Mouse (Mus musculus) heart, postnatal 36 days (tissue): ENCODE data around the gene Olfr67. TPM values are rescaled to one million over a fixed set of nuclear protein-coding genes. Genes with fewer than 3 reads are reported as not detected.
"Not testable (repeated sequence)": the region's sequence is repeated elsewhere in the genome, so short reads cannot be mapped to it uniquely, and the experiment has no call there.

Source experiments
- DNase-seq, 2 experiments: peaks; one replicate each; pipeline ENCODE4 v3.0.0; 2021 to 2022
- intact Hi-C: fragments of 180-260 bp; cut with DNase I; formaldehyde crosslinking; loops from one replicate; pipeline ENCODE4 v1.15.1; 2025
- total RNA-seq, 2 experiments: library from RNA; stranded (reverse); gene quantifications; 2 replicates each; pipeline ENCODE4 v1.2.3; 2021

Gene Olfr67
- not detected for total RNA-seq

DNA sequence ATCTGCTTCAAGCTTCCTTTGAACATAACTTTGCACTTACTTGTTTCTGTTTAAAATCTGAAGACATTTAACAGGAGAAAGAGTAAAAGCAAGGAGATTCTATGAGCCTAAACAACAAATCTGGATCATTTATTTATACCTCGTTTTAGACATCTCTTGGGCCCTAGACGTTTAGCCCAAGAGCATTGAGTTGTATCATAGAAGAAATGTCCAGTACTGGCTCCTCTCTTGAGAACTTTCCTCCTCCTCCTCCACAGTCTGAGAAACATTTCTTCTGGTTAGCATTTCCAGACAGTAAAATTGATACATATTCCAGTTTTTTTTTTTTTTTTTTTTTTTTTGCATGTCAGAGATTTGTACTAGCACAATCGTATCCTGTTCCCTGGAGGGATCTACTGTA lies at the start of gene Olfr67:
Gene Olfr67 (minus strand): TSS at position 101 of the 400 bp plus-strand sequence.
- no peak for DNase-seq
- intact Hi-C loops: loop anchor here (5.0 kb wide), 2 partner anchors 81 to 151 kb away; partner anchors contain the start of gene Olfr633

DNA sequence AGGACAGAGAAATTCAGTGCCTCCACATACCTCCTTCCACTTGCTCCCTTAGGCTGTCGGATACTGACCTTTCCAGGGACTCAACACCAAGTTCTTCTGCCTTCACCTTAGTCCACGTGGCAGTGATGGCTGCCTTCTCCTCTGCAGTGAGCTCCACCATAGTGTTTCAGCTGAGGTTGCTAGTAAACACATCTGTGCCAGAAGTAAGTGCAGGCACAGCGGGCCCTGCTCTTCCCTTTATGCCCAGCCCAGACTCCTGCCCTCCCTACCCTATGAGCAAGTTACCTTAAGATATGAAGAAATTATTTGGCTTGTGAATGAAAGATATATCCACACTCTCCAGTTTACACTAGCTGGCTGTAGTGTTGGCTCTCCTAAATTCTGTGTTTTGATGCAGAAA lies 48.6 kb upstream of the Olfr67 start, which contains the start of gene Hbb-bh2:
Gene Hbb-bh2 (minus strand): TSS at position 253 of the 400 bp plus-strand sequence.
- intact Hi-C loops: no loop called here
- DNase-seq: no peak

DNA sequence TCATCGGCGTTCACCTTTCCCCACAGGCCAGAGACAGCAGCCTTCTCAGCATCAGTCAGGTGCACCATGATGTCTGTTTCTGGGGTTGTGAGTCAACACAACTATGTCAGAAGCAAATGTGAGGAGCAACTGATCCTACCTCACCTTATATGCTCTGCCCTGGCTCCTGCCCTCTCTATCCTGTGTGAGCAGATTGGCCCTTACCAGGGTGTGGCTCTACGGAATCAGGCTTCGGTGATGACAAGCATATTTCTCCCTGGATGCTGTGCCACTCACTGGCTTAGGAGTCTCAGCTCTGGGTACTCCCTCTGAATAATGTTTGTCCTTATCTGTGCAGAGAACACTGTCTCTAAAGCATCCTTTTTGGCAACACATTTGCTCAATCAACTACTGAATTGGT lies 36.2 kb upstream of the Olfr67 start, which contains the start of gene Hbb-bs:
Gene Hbb-bs (minus strand): TSS at position 289 of the 400 bp plus-strand sequence.
- intact Hi-C loops: no loop called here
- DNase-seq: no peak

DNA sequence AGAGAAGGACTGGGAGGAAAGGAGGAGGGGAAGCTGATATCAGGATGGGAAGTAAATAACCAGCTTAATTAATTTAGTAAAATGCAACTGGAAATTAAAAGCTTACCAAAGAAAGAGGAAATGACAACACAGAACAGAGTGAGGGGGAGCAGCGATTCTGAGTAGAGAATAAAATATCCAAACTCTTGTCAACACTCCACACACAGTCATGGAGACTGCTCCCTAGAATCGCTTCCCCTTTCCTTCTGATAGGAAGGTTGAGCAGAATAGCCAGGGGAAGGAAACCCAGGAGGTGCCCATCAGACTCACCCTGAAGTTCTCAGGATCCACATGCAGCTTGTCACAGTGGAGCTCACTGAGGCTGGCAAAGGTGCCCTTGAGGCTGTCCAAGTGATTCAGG lies 35.5 kb upstream of the Olfr67 start:
- DNase-seq, intact Hi-C loops: not testable (repeated sequence)

DNA sequence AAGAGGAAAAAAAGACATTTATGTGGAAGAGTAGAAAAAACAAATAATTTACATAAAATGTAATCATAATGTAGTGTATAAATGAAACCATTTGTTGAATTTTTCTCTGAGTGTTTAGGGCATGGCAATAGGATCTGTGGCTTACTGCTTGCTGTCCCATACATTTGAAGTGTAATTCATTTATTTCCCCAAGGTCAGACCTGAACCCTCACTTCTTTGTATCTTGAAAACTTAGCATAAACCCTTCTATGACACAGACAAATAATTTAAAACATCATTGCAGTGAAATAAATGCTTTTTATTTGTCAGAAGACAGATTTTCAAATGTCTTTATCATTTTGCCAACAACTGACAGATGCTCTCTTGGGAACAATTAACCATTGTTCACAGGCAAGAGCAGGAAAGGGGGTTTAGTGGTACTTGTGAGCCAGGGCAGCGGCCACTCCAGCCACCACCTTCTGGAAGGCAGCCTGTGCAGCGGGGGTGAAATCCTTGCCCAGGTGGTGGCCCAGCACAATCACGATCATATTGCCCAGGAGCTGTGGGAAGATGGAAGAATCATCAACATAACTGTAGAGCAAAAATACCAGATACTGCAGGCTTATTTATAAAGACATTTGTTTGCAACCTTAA lies 34.8 kb upstream of the Olfr67 start:
- intact Hi-C loops: no loop called here
- no peak for DNase-seq

DNA sequence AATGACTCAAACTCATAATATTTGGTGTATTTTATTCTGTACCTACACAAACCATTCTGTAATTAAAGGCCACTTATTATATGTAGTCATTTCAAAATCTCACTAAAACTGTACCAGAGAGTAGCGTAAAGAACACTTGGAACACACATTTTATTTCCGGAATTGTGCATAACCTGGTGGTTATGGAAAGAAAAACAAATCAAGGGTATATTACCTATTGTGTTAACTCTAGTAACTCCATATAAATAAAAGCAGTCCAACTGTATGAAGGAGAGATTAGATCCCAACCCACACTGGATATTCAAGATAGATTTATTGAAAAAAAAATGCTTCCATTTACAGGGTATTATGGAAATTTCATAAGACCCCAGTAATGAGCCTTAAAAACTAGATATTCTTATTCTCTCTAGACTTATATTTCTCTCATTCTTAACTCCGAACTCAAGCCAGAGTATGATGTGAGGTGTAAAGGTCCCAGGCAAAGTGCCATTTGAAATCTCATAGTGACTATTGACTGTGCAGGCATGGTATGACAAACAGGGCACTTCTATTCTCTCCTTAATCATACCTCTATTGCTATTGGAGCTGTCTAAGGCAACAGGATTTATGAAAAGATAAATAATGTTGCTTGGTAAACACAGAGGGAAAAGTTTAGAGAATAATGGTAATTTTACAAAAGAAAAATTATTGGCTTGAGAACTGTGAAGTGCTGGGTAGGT lies 34.1 kb upstream of the Olfr67 start:
- intact Hi-C loops: no loop called here
- DNase-seq: no peak

DNA sequence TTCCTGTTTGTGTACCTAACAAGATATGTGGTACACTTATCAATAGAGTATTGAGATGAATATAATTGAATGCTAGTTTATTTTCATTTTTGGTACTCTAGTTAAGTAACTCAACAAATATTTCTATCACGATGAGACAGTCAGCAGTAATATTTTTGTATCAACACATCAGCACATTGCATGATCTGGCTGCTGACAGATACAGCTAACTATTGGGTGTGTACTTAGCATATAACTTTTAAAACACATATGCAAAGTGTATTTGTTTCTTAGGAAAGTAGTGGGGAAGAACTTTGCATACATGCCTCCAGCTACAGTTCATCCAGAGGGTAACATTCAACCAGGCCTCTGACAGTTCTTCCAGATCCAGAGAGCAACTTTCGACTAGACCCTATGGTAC lies 33.0 kb upstream of the Olfr67 start:
- intact Hi-C loops: no loop called here

DNA sequence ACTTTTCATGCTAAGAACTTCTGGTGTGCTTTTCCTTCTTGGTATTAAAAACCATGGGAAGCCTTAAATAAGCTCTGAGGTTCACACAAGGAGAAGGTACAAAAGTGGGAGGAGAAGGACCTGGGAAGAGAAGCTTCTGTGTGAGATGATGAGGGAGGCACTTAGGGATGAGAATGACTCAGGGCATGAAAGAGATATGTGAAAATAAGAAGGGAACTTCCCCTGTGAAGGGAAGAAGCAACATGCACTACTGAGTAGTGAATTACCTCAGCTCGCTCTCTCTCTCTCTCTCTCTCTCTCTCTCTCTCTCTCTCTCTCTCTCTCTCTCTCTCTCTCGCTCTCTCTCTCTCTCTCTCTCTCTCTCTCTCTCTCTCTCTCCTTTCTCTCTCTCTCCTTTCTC lies 23.5 kb upstream of the Olfr67 start:
- DNase-seq, intact Hi-C loops: not testable (repeated sequence)

More for the DNA sequence above, 33.0 kb upstream of the Olfr67 start:
- no peak for DNase-seq

DNA sequence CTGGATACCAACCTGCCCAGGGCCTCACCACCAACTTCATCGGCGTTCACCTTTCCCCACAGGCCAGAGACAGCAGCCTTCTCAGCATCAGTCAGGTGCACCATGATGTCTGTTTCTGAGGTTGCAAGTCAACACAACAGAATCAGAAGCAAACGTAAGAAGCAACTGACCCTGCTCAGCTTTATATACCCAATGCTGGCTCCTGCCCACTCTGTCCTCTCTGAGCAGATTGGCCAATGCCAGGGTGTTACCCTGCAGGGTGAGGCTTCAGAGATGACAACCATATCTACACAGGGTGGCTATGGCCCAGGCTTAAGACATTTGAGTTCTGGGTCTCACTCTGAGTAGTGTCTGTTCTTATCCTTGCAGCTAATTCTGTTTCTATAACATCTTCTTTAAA lies 22.1 kb upstream of the Olfr67 start, which contains the start of gene Hbb-bt:
Gene Hbb-bt (minus strand): TSS at position 231 of the 400 bp plus-strand sequence.
- intact Hi-C loops: no loop called here
- DNase-seq: no peak

DNA sequence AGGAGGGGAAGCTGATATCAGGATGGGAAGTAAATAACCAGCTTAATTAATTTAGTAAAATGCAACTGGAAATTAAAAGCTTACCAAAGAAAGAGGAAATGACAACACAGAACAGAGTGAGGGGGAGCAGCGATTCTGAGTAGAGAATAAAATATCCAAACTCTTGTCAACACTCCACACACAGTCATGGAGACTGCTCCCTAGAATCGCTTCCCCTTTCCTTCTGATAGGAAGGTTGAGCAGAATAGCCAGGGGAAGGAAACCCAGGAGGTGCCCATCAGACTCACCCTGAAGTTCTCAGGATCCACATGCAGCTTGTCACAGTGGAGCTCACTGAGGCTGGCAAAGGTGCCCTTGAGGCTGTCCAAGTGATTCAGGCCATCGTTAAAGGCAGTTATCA lies 21.5 kb upstream of the Olfr67 start:
- intact Hi-C loops, DNase-seq: not testable (repeated sequence)

DNA sequence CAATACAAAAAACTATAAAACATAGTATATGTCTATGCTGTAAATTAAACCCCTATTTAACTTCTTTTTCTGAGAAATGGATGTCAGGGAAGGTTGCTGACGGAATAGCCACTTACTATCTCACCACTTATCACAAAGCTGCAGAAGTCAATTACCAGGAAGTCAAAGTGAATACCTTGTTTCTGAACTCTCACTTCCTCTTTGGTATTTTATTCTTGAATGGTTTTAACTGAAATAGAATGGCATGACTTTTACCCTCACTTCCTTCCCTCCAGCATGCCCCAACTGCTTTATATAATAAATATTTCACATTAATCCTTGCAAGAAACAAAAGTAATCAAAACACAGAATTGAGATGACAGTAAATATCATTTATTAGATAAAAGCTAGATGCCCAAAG lies 20.6 kb upstream of the Olfr67 start:
- intact Hi-C loops: no loop called here
- DNase-seq: no peak

DNA sequence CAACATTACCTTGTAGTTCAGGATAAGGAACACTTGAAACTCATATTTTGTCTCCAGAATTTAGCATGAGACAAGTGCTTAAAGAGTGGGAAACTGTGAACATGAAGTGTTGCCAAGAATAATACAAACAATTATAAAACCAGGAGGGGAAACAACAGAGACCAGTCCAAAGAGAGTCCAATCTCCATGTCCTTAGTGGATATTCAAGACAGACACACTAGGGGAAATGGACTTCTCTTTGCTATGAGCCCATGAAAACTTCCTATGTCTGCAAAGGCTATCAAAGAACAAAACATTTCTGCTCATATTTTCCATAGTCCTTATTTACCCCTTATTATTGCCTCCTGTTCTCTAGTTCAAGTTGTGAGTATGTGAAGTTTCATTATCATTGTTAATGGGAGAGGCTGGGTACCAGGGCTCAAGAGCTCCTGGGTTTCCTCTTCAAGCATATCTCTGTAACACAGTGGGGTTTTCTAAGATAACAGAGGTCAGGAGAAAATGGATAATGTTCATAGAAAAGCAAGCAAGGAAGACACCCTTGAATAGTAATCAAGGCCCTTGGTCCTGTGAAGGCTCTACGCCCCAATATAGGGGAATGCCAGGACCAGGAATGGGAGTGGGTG lies 19.7 kb upstream of the Olfr67 start:
- intact Hi-C loops: no loop called here
- DNase-seq: no peak

DNA sequence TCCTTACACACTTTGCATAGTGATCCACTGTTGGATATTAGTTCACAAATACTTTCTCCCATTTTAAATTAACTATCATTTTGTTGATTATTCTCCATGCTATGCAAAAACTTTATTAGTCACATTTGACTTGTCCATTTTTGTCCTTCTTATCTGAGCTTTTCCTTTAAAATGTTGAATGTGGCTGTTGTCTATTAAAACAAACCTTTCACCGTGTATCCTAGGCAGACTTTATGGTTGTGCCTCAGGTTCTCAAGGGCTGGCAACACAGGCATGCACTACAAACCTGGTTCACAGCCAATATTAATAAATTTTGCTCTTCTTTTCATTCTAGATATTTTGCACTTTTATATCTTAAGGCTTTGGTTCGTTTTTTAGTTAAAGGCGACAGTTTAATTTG lies 19.1 kb upstream of the Olfr67 start:
- intact Hi-C loops: no loop called here

DNA sequence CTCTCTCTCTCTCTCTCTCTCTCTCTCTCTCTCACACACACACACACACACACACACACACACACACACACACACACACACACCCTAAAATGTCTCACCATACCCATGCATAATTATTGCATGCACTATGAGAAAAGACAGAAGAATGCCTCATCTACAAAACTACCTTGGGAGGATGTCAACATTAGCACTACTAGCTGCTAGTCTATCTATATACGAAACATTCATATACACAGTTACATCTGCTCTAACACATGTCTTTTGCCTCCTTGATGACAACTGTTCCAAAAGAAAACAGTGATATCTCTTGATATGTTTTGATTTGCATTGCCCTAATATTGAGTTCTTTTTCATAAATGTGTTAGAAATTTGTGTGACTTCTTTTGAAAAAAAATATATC lies 18.7 kb upstream of the Olfr67 start:
- no peak for DNase-seq
- intact Hi-C loops: no loop called here

More for the DNA sequence above, 19.1 kb upstream of the Olfr67 start:
- no peak for DNase-seq

DNA sequence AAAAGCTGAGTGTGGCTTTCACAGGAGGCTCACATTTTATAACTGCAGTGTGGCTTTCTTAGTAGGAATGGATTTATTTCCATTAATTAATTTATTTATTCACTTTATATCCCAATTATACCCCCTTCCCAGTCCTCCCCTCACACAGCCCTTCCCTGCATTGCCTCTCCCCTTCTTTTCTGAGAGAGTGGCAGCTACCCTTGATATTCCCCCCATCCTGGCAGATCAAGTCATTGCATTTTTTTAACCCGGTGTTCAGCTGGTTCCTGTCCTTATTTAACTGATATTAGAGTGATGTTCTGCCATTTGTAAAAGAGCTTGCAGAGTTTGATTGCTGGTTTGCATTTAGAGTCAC lies 18.2 kb upstream of the Olfr67 start:
- DNase-seq: no peak
- intact Hi-C loops: loop anchor here (5.0 kb wide), 1 partner anchor 1297 kb away; no protein-coding TSS in a partner anchor

DNA sequence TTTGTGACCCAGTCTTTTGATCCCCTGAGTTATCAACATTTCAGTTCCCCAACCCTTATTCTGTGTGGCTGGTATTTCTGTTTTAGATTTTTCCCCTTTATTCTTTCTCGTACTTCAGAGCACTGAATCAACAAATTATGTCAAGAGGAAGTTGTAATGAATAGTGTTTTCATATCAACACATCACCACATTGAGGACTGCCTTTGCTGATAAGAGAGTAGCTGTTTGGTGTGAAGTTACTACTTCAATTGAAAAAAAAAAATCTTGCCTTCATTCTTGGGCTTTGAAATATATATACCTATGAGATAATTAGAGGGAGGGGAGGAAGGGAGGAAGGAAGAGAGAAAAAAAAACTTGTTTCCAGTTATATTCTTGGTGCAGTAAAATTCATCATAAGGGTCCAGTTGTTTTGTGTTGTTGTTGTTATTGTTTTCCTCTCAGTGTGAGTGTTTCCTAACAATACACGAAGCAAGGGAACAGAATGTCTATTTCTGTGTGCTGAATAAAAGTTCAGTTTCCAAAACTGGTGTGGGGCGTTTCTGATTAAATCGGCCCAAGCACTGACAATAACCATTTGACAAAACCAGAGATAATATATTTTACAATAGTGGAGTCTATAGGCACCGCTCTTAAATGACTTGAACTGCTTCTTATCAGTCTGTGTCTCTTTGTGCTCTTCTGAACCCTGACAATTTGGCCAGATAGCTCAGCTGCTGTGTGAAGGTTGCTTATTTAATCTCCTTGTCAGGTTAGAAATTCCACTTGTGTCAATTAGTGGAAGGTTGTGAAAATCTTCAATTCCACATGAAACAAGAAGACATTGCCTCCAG lies 17.6 kb upstream of the Olfr67 start:
- no peak for DNase-seq
- intact Hi-C loops: loop anchor here (5.0 kb wide), 1 partner anchor 1297 kb away; no protein-coding TSS in a partner anchor

DNA sequence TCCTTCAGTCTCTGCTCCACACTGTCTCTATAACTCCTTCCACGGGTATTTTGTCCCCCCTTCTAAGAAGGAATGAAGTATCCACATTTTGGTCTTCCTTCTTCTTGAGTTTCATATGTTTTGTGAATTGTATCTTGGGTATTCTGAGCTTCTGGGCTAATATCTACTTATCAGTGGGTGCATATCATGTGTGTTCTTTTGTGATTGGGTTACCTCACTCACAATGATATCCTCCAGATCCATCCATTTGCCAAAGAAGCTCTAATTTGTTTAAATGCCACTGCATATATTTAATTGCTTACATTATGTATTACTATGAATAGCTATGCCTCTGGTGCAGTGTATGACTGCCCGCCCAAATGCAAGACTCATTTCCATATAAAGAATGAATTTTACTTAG lies 16.5 kb upstream of the Olfr67 start:
- intact Hi-C loops: loop anchor here (5.0 kb wide), 1 partner anchor 1296 kb away; no protein-coding TSS in a partner anchor

DNA sequence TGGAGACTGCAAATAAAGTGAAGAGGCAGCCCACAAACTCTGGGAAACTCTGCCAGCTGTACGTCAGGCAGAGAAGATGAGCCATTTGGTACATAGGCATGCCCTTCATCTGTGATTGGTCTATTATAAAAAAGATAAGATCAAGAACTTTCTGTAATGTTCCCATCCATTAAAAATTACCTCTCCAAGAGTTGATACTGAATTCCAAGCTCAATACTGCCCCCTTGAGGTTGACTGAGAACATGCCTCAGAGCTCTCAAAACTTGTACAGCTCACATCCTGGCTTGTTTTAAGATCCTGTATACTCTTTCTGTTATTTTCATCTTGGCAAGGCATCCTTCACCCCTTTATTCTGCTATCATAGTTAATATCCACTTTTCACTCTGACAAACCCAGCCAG lies 15.2 kb upstream of the Olfr67 start:
- intact Hi-C loops: loop anchor here (5.0 kb wide), 1 partner anchor 1295 kb away; no protein-coding TSS in a partner anchor
- peak in 1 of 2 experiments; percentile 3 for DNase-seq

More for the DNA sequence above, 16.5 kb upstream of the Olfr67 start:
- DNase-seq: not testable (repeated sequence)

DNA sequence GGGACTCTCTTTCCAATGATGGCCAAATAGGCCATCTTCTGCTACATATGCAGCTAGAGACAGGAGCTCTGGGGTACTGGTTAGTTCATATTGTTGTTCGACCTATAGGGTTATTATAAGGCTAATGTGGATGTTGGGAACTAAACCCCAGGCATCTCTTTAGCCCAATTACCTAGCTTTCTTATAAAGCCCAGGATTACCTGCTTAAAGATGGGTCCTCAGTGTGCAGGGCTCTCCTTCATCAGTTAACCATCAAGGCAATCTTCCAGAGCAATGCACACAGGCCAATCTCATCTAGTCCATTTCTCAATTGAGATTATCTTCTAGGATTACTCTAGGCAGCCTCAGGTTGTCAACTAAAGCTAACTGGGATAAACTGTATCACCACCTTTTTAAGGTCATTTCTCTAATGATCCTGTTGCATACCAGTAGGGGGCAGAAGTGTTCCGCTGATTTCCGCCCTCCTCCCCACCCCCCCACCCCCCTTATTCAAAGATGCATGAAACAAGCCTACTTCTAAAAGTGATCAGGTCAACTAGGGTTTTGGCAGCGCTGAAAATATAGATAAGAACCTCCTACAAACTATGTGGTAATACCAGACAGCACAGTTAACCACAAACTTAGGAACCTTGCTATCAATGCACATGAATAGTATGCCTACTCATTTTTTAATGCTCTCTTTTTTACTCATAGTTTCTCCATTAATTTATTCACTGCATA lies 1.2 kb upstream of the Olfr67 start:
- no peak for DNase-seq
- intact Hi-C loops: loop anchor here (5.0 kb wide), 2 partner anchors 79 to 149 kb away; partner anchors contain the start of gene Olfr633

DNA sequence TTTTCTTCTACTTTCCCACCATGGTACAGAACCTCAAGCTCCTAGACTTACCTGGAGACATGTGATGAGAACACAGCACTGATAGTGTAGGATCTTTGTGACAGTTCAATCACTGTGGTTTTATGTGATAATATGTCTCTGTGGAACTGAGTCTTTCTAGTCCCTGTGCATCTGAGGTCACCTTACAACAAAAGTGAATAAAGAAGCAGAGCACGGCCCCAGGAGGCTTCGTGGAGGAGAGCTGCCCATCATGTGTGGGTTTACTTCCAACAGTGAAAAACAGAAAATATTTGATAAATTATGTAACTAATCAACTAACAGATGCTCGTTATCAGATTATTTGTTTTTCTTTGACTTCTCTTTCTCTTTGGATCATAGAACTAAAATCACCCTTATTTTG lies 12.0 kb downstream of the Olfr67 start, which contains the start of gene Olfr68:
Gene Olfr68 (minus strand): TSS at position 101 of the 400 bp plus-strand sequence.
- intact Hi-C loops: no loop called here
- no peak for DNase-seq
